Mouse (Mus musculus): ENCODE data around the gene Ankrd13b.

DNA sequence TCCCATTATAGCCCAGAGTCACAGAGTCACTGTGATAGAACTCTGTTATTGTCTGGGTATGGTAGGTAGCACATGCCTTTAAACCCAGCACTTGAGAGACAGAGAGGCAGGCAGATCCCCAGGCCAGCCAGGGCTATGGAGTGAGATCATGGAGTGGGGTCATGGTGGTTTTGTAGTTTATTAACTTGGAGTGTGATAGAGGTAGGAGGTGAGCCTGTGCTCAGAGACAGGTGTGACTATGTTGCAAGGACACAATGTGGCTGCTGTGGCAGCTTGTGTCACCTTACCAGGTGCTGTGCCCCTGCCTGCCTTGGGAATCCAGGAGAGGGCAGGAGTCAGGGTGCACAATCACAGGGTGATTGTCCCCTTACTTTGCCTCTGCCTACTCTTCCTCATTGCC lies 6.0 kb upstream of the Ankrd13b start:
- TF ChIP-seq CTCF (IDR thresholded peaks at IDR 0.05; ENCODE audit: insufficient read depth, low read depth, low read length) = no peak
- no peak for TF ChIP-seq POLR2A (IDR thresholded peaks at IDR 0.05; ENCODE audit: insufficient read depth, low read depth, low read length)
